Mouse (Mus musculus) hindbrain, embryonic 15.5 days (tissue): ENCODE data around the gene Tnrc6b. TPM values are rescaled to one million over a fixed set of nuclear protein-coding genes. Genes with fewer than 3 reads are reported as not detected.
"Not testable (repeated sequence)": the region's sequence is repeated elsewhere in the genome, so short reads cannot be mapped to it uniquely, and the experiment has no call there.

Source experiments
- ATAC-seq: fragments of 200-750 bp; cut with Nextera tagmentation; 2 replicates; pipeline ENCODE4 v1.8.0; 2017; ENCODE audit warnings: low read depth, moderate number of reproducible peaks, moderate TSS enrichment; ENCODE audit not compliant: low FRiP score
- H3K27ac ChIP-seq: fragments of 300-500 bp; sonication (generic); replicated peaks from 2 replicates; pipeline ENCODE4 v1.5.1; 2015; ENCODE audit warnings: mild to moderate bottlenecking, inconsistent platforms
- H3K27me3 ChIP-seq: fragments of 300-500 bp; sonication (generic); 2 replicates; pipeline ENCODE4 v1.6.1; 2015; ENCODE audit warnings: control low read depth, inconsistent platforms
- H3K36me3 ChIP-seq: fragments of 300-500 bp; sonication (generic); 2 replicates; pipeline ENCODE4 v1.6.1; 2015; ENCODE audit warnings: control low read depth, inconsistent platforms
- H3K4me1 ChIP-seq: fragments of 300-500 bp; sonication (generic); replicated peaks from 2 replicates; pipeline ENCODE4 v1.6.1; 2015; ENCODE audit warnings: control low read depth, inconsistent platforms
- H3K4me2 ChIP-seq: fragments of 300-500 bp; sonication (generic); 2 replicates; pipeline ENCODE4 v1.6.1; 2015; ENCODE audit warnings: moderate library complexity, mild to moderate bottlenecking, inconsistent platforms
- H3K4me3 ChIP-seq: fragments of 300-500 bp; sonication (generic); 2 replicates; pipeline ENCODE4 v1.5.1; 2015; ENCODE audit warnings: mild to moderate bottlenecking, inconsistent platforms
- H3K9ac ChIP-seq: fragments of 300-500 bp; sonication (generic); 2 replicates; pipeline ENCODE4 v1.6.1; 2015; ENCODE audit warnings: inconsistent platforms
- H3K9me3 ChIP-seq: fragments of 300-500 bp; sonication (generic); 2 replicates; pipeline ENCODE4 v1.6.1; 2016; ENCODE audit warnings: control low read depth, inconsistent platforms
- WGBS: fragments of 180-500 bp; shearing (Covaris S2); methylation state at CpG from one replicate; pipeline ENCODE4 v1.1.7; 2015; 5-methylcytosine and 5-hydroxymethylcytosine counted together
- polyA plus RNA-seq: library from polyadenylated mRNA; unstranded; fragments of >200 nt; fragmentation: Nextera tagmentation; extraction: Ambion mirVana; gene quantifications from 2 replicates; pipeline ENCODE4 v1.2.1, GENCODE M21; 2015

Tnrc6b gene
- polyA plus RNA-seq, 1 experiment from 2014 or later = 31.7 TPM

DNA sequence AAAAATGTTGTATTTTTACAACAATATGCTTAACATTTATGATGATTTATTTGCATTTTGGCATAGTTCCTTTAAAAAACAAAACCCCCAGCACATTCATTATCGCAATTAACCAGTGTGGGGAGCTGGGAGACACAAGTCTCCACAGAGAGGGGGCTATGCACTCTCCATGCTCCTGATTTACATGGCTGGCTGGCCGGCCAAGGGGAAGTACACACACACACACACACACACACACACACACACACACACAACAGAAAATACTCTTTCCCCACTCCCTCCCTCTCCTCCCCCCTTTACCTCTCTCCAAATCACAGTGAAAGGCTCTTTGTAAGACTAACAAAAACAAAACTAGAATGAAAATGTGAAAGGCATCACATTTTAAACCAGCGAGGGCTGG, 11.3 kb downstream of the Tnrc6b start:
- Histone ChIP-seq H3K4me3 (no peak overlapping the region), H3K9ac (no peak overlapping the region), H3K36me3 (no peaks in the 10 kb centered on the region), H3K4me1 (no peaks in the 10 kb centered on the region), H3K9me3 (no peaks in the 10 kb centered on the region), H3K27me3 (no peaks in the 10 kb centered on the region), H3K27ac (no peak overlapping the region), H3K4me2 (no peak overlapping the region)
- WGBS = 36% methylated on average over 3 of the region's 3 CpGs
- no peak for ATAC-seq

DNA sequence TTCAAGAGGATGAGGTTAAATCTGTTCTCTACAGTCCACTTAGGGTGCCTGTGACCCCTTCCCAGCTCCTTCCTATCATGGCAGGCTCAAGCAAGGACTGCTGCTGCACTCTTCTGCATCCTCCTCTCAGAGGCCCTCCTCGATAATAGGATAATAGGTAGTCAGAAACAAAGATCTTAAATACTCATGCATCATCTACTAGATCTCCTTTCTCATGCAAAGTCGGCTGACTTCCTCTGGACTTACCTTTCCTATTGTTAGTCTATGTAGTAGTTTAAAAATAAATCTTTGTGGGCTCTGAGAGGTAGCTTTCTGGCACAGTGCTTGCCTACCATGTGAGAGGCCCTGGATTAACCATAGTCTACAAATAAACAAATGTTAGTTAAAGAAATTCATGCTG, 18.4 kb downstream of the Tnrc6b start:
- H3K27me3 ChIP-seq = no peaks in the 10 kb centered on the region
- WGBS = 70% methylated on average over 2 of the region's 2 CpGs
- H3K27ac ChIP-seq = no peak overlapping the region
- no peak overlapping the region for H3K9ac ChIP-seq
- H3K36me3 ChIP-seq = no peaks in the 10 kb centered on the region
- no peak overlapping the region for H3K4me2 ChIP-seq
- H3K9me3 ChIP-seq = no peaks in the 10 kb centered on the region
- ATAC-seq = no peak
- no peaks in the 10 kb centered on the region for H3K4me1 ChIP-seq
- H3K4me3 ChIP-seq = no peak overlapping the region

- Histone ChIP-seq H3K4me2 (no peak overlapping the region), H3K27me3 (no peaks in the 10 kb centered on the region), H3K27ac (no peak overlapping the region), H3K4me3 (no peak overlapping the region), H3K36me3 (no peaks in the 10 kb centered on the region), H3K9ac (no peak overlapping the region), H3K4me1 (no peaks in the 10 kb centered on the region), H3K9me3 (no peaks in the 10 kb centered on the region)
- no peak for ATAC-seq
- 87% methylated on average over 1 of the region's 1 CpGs for WGBS
Observed at GRCm38 (mm10) chr15:80731043-80731442, 19.9 kb downstream of the Tnrc6b start.

- ATAC-seq = no peak
- Histone ChIP-seq H3K4me3 (no peak overlapping the region), H3K9me3 (no peaks in the 10 kb centered on the region), H3K9ac (no peak overlapping the region), H3K4me1 (no peaks in the 10 kb centered on the region), H3K36me3 (no peaks in the 10 kb centered on the region), H3K4me2 (no peak overlapping the region), H3K27me3 (no peaks in the 10 kb centered on the region), H3K27ac (no peak overlapping the region)
- WGBS = 84% methylated on average over 3 of the region's 3 CpGs
Observed at GRCm38 (mm10) chr15:80731511-80731910, 20.4 kb downstream of the Tnrc6b start.

DNA sequence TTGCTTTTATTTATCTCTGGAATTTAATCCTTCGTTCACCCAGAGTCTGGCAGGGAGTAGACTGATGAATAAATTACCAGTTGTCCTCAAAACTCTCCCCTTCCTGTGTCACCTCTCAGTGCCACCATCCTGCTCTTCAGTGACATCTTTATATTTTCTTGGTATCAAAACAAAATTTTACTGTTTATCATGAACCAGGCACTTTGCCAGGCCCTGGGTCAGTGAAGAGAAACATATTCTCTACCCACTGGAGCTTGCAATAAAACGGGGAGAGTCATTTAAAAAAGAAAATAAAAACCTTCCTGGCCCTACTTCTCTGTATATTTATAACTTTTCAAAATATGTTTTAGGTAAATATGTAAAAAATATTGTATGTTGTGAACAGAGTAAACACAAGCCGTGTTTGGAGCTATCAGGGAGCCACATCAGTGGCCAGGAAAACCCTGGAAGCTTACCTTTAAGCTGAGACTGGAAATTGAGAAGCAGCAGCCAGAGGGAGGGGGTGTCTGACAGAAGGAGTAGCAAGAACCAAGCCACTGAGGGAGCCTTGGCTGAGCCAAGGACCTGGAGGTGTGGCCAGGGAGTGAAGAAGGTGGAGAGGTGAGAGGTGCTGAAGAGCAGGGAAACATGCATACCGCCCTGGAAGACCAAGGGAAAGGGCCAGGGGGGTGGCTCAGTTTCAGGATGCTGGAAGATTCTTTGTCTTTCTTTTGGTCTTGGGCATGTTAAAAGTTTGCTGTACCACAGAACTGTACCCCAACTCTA, 21.3 kb downstream of the Tnrc6b start:
- H3K4me3 ChIP-seq = no peak overlapping the region
- H3K9ac ChIP-seq = no peak overlapping the region
- no peak overlapping the region for H3K27ac ChIP-seq
- no peaks in the 10 kb centered on the region for H3K27me3 ChIP-seq
- H3K4me1 ChIP-seq = no peaks in the 10 kb centered on the region
- no peak for ATAC-seq
- H3K4me2 ChIP-seq = no peak overlapping the region
- H3K36me3 ChIP-seq = no peaks in the 10 kb centered on the region
- WGBS = 55% methylated on average over 4 of the region's 4 CpGs
- no peaks in the 10 kb centered on the region for H3K9me3 ChIP-seq

GRCm38 (mm10) chr15:80735300-80735699, 24.2 kb downstream of the Tnrc6b start:
- H3K9ac ChIP-seq = no peak overlapping the region
- no peak overlapping the region for H3K27ac ChIP-seq
- 92% methylated on average over 3 of the region's 3 CpGs for WGBS
- no peak overlapping the region for H3K4me3 ChIP-seq
- no peaks in the 10 kb centered on the region for H3K27me3 ChIP-seq
- H3K4me1 ChIP-seq = no peaks in the 10 kb centered on the region
- no peaks in the 10 kb centered on the region for H3K9me3 ChIP-seq
- no peak overlapping the region for H3K4me2 ChIP-seq
- H3K36me3 ChIP-seq = no peaks in the 10 kb centered on the region
- ATAC-seq = no peak

- not testable (repeated sequence) for H3K27ac ChIP-seq, ATAC-seq, H3K4me1 ChIP-seq, H3K27me3 ChIP-seq, H3K36me3 ChIP-seq, H3K4me3 ChIP-seq, H3K9me3 ChIP-seq, H3K9ac ChIP-seq, H3K4me2 ChIP-seq
- 95% methylated on average over 4 of the region's 4 CpGs for WGBS
Observed at GRCm38 (mm10) chr15:80735708-80736107, 24.6 kb downstream of the Tnrc6b start.

GRCm38 (mm10) chr15:80736553-80736952, 25.4 kb downstream of the Tnrc6b start:
- Histone ChIP-seq H3K4me1 (no peaks in the 10 kb centered on the region), H3K27me3 (no peaks in the 10 kb centered on the region), H3K27ac (no peak overlapping the region), H3K4me2 (no peak overlapping the region), H3K9me3 (no peaks in the 10 kb centered on the region), H3K4me3 (no peak overlapping the region), H3K36me3 (no peaks in the 10 kb centered on the region), H3K9ac (no peak overlapping the region)
- 42% methylated on average over 1 of the region's 1 CpGs for WGBS
- ATAC-seq = no peak

DNA sequence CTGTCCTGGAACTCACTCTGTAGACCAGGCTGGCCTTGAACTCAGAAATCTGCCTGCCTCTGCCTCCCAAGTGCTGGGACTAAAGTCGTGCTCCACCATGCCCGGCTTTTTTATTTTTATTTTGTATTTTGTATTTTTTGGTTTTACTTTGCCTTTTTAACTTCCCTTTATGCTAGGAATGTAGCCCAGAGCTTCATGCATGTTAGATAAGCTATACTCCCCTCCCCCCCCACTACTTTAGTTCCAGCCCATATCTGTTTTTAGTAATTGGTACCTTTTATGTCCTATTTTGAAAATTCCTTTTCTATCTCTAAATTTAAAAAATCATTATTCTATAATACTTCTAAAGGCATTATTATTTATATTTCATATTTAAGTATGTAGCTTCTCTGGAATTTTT, 27.1 kb downstream of the Tnrc6b start:
- WGBS = 92% methylated on average over 2 of the region's 2 CpGs
- no peaks in the 10 kb centered on the region for H3K9me3 ChIP-seq
- H3K4me1 ChIP-seq = no peaks in the 10 kb centered on the region
- no peak overlapping the region for H3K4me3 ChIP-seq
- H3K27me3 ChIP-seq = no peaks in the 10 kb centered on the region
- H3K36me3 ChIP-seq = no peaks in the 10 kb centered on the region
- no peak overlapping the region for H3K27ac ChIP-seq
- no peak overlapping the region for H3K9ac ChIP-seq
- ATAC-seq = no peak
- H3K4me2 ChIP-seq = no peak overlapping the region

GRCm38 (mm10) chr15:80739972-80740371, 28.9 kb downstream of the Tnrc6b start:
- Histone ChIP-seq H3K9ac (no peak overlapping the region), H3K4me1 (no peaks in the 10 kb centered on the region), H3K9me3 (no peaks in the 10 kb centered on the region), H3K36me3 (no peaks in the 10 kb centered on the region), H3K4me2 (no peak overlapping the region), H3K27ac (no peak overlapping the region), H3K27me3 (no peaks in the 10 kb centered on the region), H3K4me3 (no peak overlapping the region)
- no peak for ATAC-seq
- 96% methylated on average over 1 of the region's 1 CpGs for WGBS

DNA sequence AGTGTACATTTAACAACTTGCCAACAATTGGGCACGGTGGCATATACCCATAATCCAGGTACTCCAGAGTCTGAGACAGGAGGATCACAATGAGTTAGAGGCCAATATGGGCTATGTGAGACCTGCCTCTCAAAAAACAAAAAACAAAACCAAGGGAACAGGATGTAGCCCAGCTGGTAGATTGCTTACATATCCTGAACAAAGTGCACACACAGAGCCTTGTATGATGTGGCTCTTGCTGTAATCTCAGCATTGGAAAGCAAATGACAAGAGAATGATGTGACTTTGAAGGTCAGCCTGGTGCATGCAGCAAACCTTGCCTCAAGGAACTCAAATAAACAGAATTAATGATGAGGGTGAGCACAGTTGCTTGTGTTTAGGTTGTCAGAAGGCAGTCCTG, 30.7 kb downstream of the Tnrc6b start:
- Histone ChIP-seq H3K9ac (no peak overlapping the region), H3K4me1 (no peaks in the 10 kb centered on the region), H3K4me3 (no peak overlapping the region), H3K27me3 (no peaks in the 10 kb centered on the region), H3K36me3 (no peaks in the 10 kb centered on the region), H3K9me3 (no peaks in the 10 kb centered on the region), H3K4me2 (no peak overlapping the region), H3K27ac (no peak overlapping the region)
- 89% methylated on average over 1 of the region's 1 CpGs for WGBS
- ATAC-seq = no peak

DNA sequence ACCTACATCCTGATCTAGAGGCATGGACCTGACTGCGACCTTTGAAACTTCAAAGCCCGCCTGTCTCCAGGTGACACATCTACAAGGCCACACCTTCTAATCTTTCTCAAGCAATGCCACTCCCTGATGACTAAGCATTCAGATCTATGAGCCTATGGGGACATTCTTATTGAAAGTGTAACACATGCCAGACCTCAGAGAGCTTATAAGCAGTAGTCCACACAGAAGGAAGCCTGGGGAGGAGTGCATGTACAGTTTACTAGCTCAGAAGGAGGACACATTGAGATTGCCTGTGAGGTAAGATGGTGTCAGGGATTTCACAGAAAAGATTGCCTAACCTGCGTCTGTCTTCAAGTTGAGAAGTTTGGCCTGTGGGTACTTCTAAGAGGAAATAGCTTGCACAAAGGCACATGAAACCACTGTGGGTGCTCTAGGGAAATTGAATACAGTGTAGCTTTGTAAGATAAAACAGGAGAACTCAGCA, 31.9 kb downstream of the Tnrc6b start:
- 92% methylated on average over 3 of the region's 3 CpGs for WGBS
- H3K27ac ChIP-seq = no peak overlapping the region
- H3K4me2 ChIP-seq = no peak overlapping the region
- H3K9me3 ChIP-seq = no peaks in the 10 kb centered on the region
- H3K4me3 ChIP-seq = no peak overlapping the region
- H3K9ac ChIP-seq = no peak overlapping the region
- ATAC-seq = no peak
- no peaks in the 10 kb centered on the region for H3K36me3 ChIP-seq
- H3K4me1 ChIP-seq = no peaks in the 10 kb centered on the region
- H3K27me3 ChIP-seq = no peaks in the 10 kb centered on the region

- Histone ChIP-seq H3K27ac (no peak overlapping the region), H3K4me3 (no peak overlapping the region), H3K4me2 (no peak overlapping the region), H3K4me1 (no peaks in the 10 kb centered on the region), H3K9me3 (no peaks in the 10 kb centered on the region), H3K27me3 (no peaks in the 10 kb centered on the region), H3K36me3 (no peaks in the 10 kb centered on the region), H3K9ac (no peak overlapping the region)
- no peak for ATAC-seq
- 89% methylated on average over 7 of the region's 7 CpGs for WGBS
Observed at GRCm38 (mm10) chr15:80743606-80744005, 32.5 kb downstream of the Tnrc6b start.
